Comparison of ENCODE assay signal across 7 mouse cellular contexts in genomic region chr12:111757561-111758325, GRCm38 (mm10). TPM values are rescaled to one million over a fixed set of nuclear protein-coding genes. Genes with fewer than 3 reads are reported as not detected.
A peak's percentile ranks its signal among the peaks of the same experiment; 100 is the strongest.
DNase-seq lines count a peak whose midpoint lies in the region; ATAC-seq and TF ChIP-seq lines count a peak whose summit lies in the region.

No protein-coding gene starts in this region.

- no peaks in the 10 kb centered on the region for H3K36me3 ChIP-seq in hindbrain, postnatal 0 days (ENCODE audit: insufficient read depth, low read length)
- peaks cover 2% of the 10 kb centered on the region; the same call in 1 of the 2 replicates for H3K36me3 ChIP-seq in neural tube, embryonic 13.5 days

- 61% methylated on average over 10 of the region's 10 CpGs for WGBS in lung, adult 2 months
- 42% methylated on average over 10 of the region's 10 CpGs for WGBS in hindbrain, postnatal 0 days
- WGBS in neural tube, embryonic 13.5 days = 35% methylated on average over 10 of the region's 10 CpGs

- DNase-seq in lung, adult 2 months = peak; percentile 19
- DNase-seq in lung, postnatal 14 days = no peak
- DNase-seq in hindbrain, postnatal 0 days (ENCODE audit: low spot score) = no peak
- no peak for DNase-seq in adrenal gland, postnatal 14 days
- DNase-seq in layer of hippocampus, adult 8-10 months (ENCODE audit: low spot score in 2 of 2) = no peak

- peak overlapping the region; percentile 98 for H3K4me2 ChIP-seq in hindbrain, postnatal 0 days (ENCODE audit: low read depth, low read length)
- peak overlapping the region; percentile 98 for H3K4me2 ChIP-seq in neural tube, embryonic 13.5 days

- peaks cover 19% of the 10 kb centered on the region for H3K4me1 ChIP-seq in lung, adult 2 months (ENCODE audit: control insufficient read depth, insufficient read depth, low read length)
- peaks cover 14% of the 10 kb centered on the region for H3K4me1 ChIP-seq in cortical plate, adult 2 months (ENCODE audit: control insufficient read depth, insufficient read depth, low read length)
- H3K4me1 ChIP-seq in hindbrain, postnatal 0 days (ENCODE audit: insufficient read depth, low read length) = peaks cover 26% of the 10 kb centered on the region
- H3K4me1 ChIP-seq in neural tube, embryonic 13.5 days (replicated peaks) = peaks cover 45% of the 10 kb centered on the region

- peak overlapping the region; percentile 100 for H3K27ac ChIP-seq in cortical plate, adult 2 months (ENCODE audit: insufficient read depth, low read length)
- peak overlapping the region; percentile 98 for H3K27ac ChIP-seq in hindbrain, postnatal 0 days
- H3K27ac ChIP-seq in neural tube, embryonic 13.5 days (replicated peaks) = peak overlapping the region; percentile 98

- TF ChIP-seq CTCF in lung, adult 2 months (IDR thresholded peaks at IDR 0.05; ENCODE audit: insufficient read depth, low read length) = no peak
- no peak for TF ChIP-seq CTCF in cortical plate, adult 2 months (IDR thresholded peaks at IDR 0.05; ENCODE audit: extremely low read depth, insufficient read depth, low read length)
- no peak for TF ChIP-seq CTCF in hindbrain, postnatal 0 days (IDR thresholded peaks at IDR 0.05; ENCODE audit: low read depth)

- no peak for TF ChIP-seq POLR2A in lung, adult 2 months (IDR thresholded peaks at IDR 0.05; ENCODE audit: borderline replicate concordance, extremely low read depth, low read depth, low read length)
- TF ChIP-seq POLR2A in cortical plate, adult 2 months (IDR thresholded peaks at IDR 0.05; ENCODE audit: extremely low read depth, insufficient read depth, low read length) = no peak

- peak overlapping the region; percentile 97 for H3K4me3 ChIP-seq in lung, adult 2 months (replicated peaks; ENCODE audit: extremely low read depth, low read depth, low read length)
- peak overlapping the region; percentile 89 for H3K4me3 ChIP-seq in cortical plate, adult 2 months (ENCODE audit: insufficient read depth, low read length)
- H3K4me3 ChIP-seq in hindbrain, postnatal 0 days (ENCODE audit: low read length) = peak overlapping the region; percentile 94
- peak overlapping the region; percentile 96 for H3K4me3 ChIP-seq in neural tube, embryonic 13.5 days

- ATAC-seq in hindbrain, postnatal 0 days = no peak
- ATAC-seq in neural tube, embryonic 13.5 days (ENCODE audit: low read depth) = 0 out of 2 replicates have a peak, but pooled peaks have one; percentile 5

- H3K9ac ChIP-seq in hindbrain, postnatal 0 days (replicated peaks; ENCODE audit: low read length) = peak overlapping the region; percentile 98
- peak overlapping the region; percentile 99 for H3K9ac ChIP-seq in neural tube, embryonic 13.5 days

- H3K9me3 ChIP-seq in hindbrain, postnatal 0 days (ENCODE audit: low read length) = no peaks in the 10 kb centered on the region
- no peaks in the 10 kb centered on the region for H3K9me3 ChIP-seq in neural tube, embryonic 13.5 days

- H3K27me3 ChIP-seq in hindbrain, postnatal 0 days (ENCODE audit: insufficient read depth, low read length) = no peaks in the 10 kb centered on the region
- H3K27me3 ChIP-seq in neural tube, embryonic 13.5 days = no peaks in the 10 kb centered on the region

RNA-seq across cellular contexts. Expression of gene Klc1, which starts 0.9 kb away (rescaled TPM):
- polyA plus RNA-seq in lung, adult 2 months (2012; rRNA removed) = 101 and 113 TPM in 2 replicates
- 790 and 835 TPM in 2 replicates for polyA plus RNA-seq in cortical plate, adult 2 months (2012; rRNA removed)
- total RNA-seq in hindbrain, postnatal 0 days (2014; rRNA removed) = 421 and 496 TPM in 2 replicates
- polyA plus RNA-seq in hindbrain, postnatal 0 days (2015; fragmentation: Nextera tagmentation; extraction: Ambion mirVana) = 583 and 600 TPM in 2 replicates
- 593 and 603 TPM in 2 replicates for polyA plus RNA-seq in neural tube, embryonic 13.5 days (2015; fragmentation: Nextera tagmentation; extraction: Ambion mirVana)
- total RNA-seq in adrenal gland, postnatal 14 days (2021) = 99.9 and 115 TPM in 2 replicates
- 100 to 1,000 TPM; 630 to 651 (median 634) TPM for total RNA-seq in layer of hippocampus, adult 8-10 months (2022)

RNA-seq across cellular contexts. Expression of gene Apopt1, which starts 44.7 kb away (rescaled TPM):
- 22.5 and 30.9 TPM in 2 replicates for polyA plus RNA-seq in lung, adult 2 months (2012; rRNA removed)
- 48.4 and 52.6 TPM in 2 replicates for polyA plus RNA-seq in cortical plate, adult 2 months (2012; rRNA removed)
- total RNA-seq in hindbrain, postnatal 0 days (2014; rRNA removed) = 23.6 and 28.1 TPM in 2 replicates
- polyA plus RNA-seq in hindbrain, postnatal 0 days (2015; fragmentation: Nextera tagmentation; extraction: Ambion mirVana) = 60.3 and 63.9 TPM in 2 replicates
- polyA plus RNA-seq in neural tube, embryonic 13.5 days (2015; fragmentation: Nextera tagmentation; extraction: Ambion mirVana) = 52.0 and 59.1 TPM in 2 replicates
- total RNA-seq in adrenal gland, postnatal 14 days (2021) = 72.5 and 73.3 TPM in 2 replicates
- 10 to 100 TPM; 30.9 to 34.4 (median 33.7) TPM for total RNA-seq in layer of hippocampus, adult 8-10 months (2022)

RNA-seq across cellular contexts. Expression of gene Bag5, which starts 44.7 kb away (rescaled TPM):
- 21.4 and 21.9 TPM in 2 replicates for polyA plus RNA-seq in lung, adult 2 months (2012; rRNA removed)
- polyA plus RNA-seq in cortical plate, adult 2 months (2012; rRNA removed) = 49.6 and 51.0 TPM in 2 replicates
- 21.1 and 22.7 TPM in 2 replicates for total RNA-seq in hindbrain, postnatal 0 days (2014; rRNA removed)
- 60.1 and 64.3 TPM in 2 replicates for polyA plus RNA-seq in hindbrain, postnatal 0 days (2015; fragmentation: Nextera tagmentation; extraction: Ambion mirVana)
- 57.6 and 66.2 TPM in 2 replicates for polyA plus RNA-seq in neural tube, embryonic 13.5 days (2015; fragmentation: Nextera tagmentation; extraction: Ambion mirVana)
- 32.5 and 34.6 TPM in 2 replicates for total RNA-seq in adrenal gland, postnatal 14 days (2021)
- 10 to 100 TPM; 47.1 to 50.7 (median 48.3) TPM for total RNA-seq in layer of hippocampus, adult 8-10 months (2022)

RNA-seq across cellular contexts. Expression of gene Xrcc3, which starts 55.9 kb away (rescaled TPM):
- 3.2 and 3.6 TPM in 2 replicates for polyA plus RNA-seq in lung, adult 2 months (2012; rRNA removed)
- polyA plus RNA-seq in cortical plate, adult 2 months (2012; rRNA removed) = 10.5 and 13.8 TPM in 2 replicates
- 16.8 and 17.4 TPM in 2 replicates for total RNA-seq in hindbrain, postnatal 0 days (2014; rRNA removed)
- 2.6 and 2.7 TPM in 2 replicates for polyA plus RNA-seq in hindbrain, postnatal 0 days (2015; fragmentation: Nextera tagmentation; extraction: Ambion mirVana)
- polyA plus RNA-seq in neural tube, embryonic 13.5 days (2015; fragmentation: Nextera tagmentation; extraction: Ambion mirVana) = 2.6 and 2.8 TPM in 2 replicates
- 18.6 and 20.8 TPM in 2 replicates for total RNA-seq in adrenal gland, postnatal 14 days (2021)
- total RNA-seq in layer of hippocampus, adult 8-10 months (2022) = 1 to 10 TPM; 3.7 to 5.2 (median 4.5) TPM

RNA-seq across cellular contexts. Expression of gene Zfyve21, which starts 56.2 kb away (rescaled TPM):
- polyA plus RNA-seq in lung, adult 2 months (2012; rRNA removed) = 79.8 and 83.4 TPM in 2 replicates
- polyA plus RNA-seq in cortical plate, adult 2 months (2012; rRNA removed) = 39.5 and 39.8 TPM in 2 replicates
- 43.4 and 44.3 TPM in 2 replicates for total RNA-seq in hindbrain, postnatal 0 days (2014; rRNA removed)
- 44.8 and 48.3 TPM in 2 replicates for polyA plus RNA-seq in hindbrain, postnatal 0 days (2015; fragmentation: Nextera tagmentation; extraction: Ambion mirVana)
- 41.4 and 50.1 TPM in 2 replicates for polyA plus RNA-seq in neural tube, embryonic 13.5 days (2015; fragmentation: Nextera tagmentation; extraction: Ambion mirVana)
- total RNA-seq in adrenal gland, postnatal 14 days (2021) = 91.0 and 96.9 TPM in 2 replicates
- total RNA-seq in layer of hippocampus, adult 8-10 months (2022) = 10 to 100 TPM; 21.5 to 26.5 (median 23.9) TPM
